Mouse (Mus musculus): ENCODE results near the gene Cd47.

Cd47 gene

GRCm38 (mm10) chr16:49790575-49791465 lies 9.5 kb upstream of the Cd47 start:
- DNase-seq: no peak

- DNase-seq: no peak
Observed at GRCm38 (mm10) chr16:49792446-49792878, 7.9 kb upstream of the Cd47 start.

- DNase-seq: no peak
Observed at GRCm38 (mm10) chr16:49793596-49793995, 6.7 kb upstream of the Cd47 start.

GRCm38 (mm10) chr16:49796271-49796670 lies 4.1 kb upstream of the Cd47 start:
- DNase-seq: no peak

GRCm38 (mm10) chr16:49796954-49797353 lies 3.4 kb upstream of the Cd47 start:
- no peak for DNase-seq

- no peak for DNase-seq
Observed at GRCm38 (mm10) chr16:49798790-49799189, 1.5 kb upstream of the Cd47 start.

GRCm38 (mm10) chr16:49800996-49801395 lies 663 bp downstream of the Cd47 start:
- DNase-seq: no peak

GRCm38 (mm10) chr16:49801399-49801798 lies 1.1 kb downstream of the Cd47 start:
- no peak for DNase-seq

- DNase-seq: no peak
Observed at GRCm38 (mm10) chr16:49802993-49803392, 2.7 kb downstream of the Cd47 start.

- DNase-seq: no peak
Observed at GRCm38 (mm10) chr16:49803932-49804461, 3.7 kb downstream of the Cd47 start.

- no peak for DNase-seq
Observed at GRCm38 (mm10) chr16:49806920-49807319, 6.6 kb downstream of the Cd47 start.

GRCm38 (mm10) chr16:49807419-49807841 lies 7.1 kb downstream of the Cd47 start:
- no peak for DNase-seq

- DNase-seq: no peak
Observed at GRCm38 (mm10) chr16:49807862-49808430, 7.6 kb downstream of the Cd47 start.

- DNase-seq: no peak
Observed at GRCm38 (mm10) chr16:49811897-49812296, 11.6 kb downstream of the Cd47 start.

GRCm38 (mm10) chr16:49812821-49813616 lies 12.7 kb downstream of the Cd47 start:
- no peak for DNase-seq

- no peak for DNase-seq
Observed at GRCm38 (mm10) chr16:49814419-49814818, 14.1 kb downstream of the Cd47 start.

GRCm38 (mm10) chr16:49816889-49817288 lies 16.6 kb downstream of the Cd47 start:
- no peak for DNase-seq

- DNase-seq: no peak
Observed at GRCm38 (mm10) chr16:49818146-49818545, 17.8 kb downstream of the Cd47 start.

GRCm38 (mm10) chr16:49818627-49819026 lies 18.3 kb downstream of the Cd47 start:
- no peak for DNase-seq

- no peak for DNase-seq
Observed at GRCm38 (mm10) chr16:49819494-49819893, 19.2 kb downstream of the Cd47 start.

GRCm38 (mm10) chr16:49830911-49831310 lies 30.6 kb downstream of the Cd47 start:
- DNase-seq: peak; percentile 67

GRCm38 (mm10) chr16:49832339-49832738 lies 32.0 kb downstream of the Cd47 start:
- DNase-seq: no peak

GRCm38 (mm10) chr16:49834130-49834693 lies 33.9 kb downstream of the Cd47 start:
- DNase-seq: no peak

All from cerebellum, adult 9-11 months (tissue).